Mouse (Mus musculus) large intestine, adult 2 months (tissue): ENCODE measurements around the gene 1500009C09Rik. TPM values are rescaled to one million over a fixed set of nuclear protein-coding genes. Genes with fewer than 3 reads are reported as not detected.

Experiments used
- DNase-seq: peaks from one replicate; pipeline ENCODE4 v3.0.0-alpha.2; 2012; ENCODE audit warnings: low read depth, low spot score
- WGBS: fragments of 180-500 bp; shearing (Covaris S2); methylation state at CpG from one replicate; pipeline ENCODE4 v1.1.7; 2018; 5-methylcytosine and 5-hydroxymethylcytosine counted together
- polyA plus RNA-seq: library from polyadenylated mRNA; depleted of rRNA; stranded (reverse); fragments of >200 nt; gene quantifications from 2 replicates; pipeline ENCODE4 v1.2.3, GENCODE M21; 2012

Gene 1500009C09Rik
- polyA plus RNA-seq, 1 experiment, result 0.22 TPM

DNA sequence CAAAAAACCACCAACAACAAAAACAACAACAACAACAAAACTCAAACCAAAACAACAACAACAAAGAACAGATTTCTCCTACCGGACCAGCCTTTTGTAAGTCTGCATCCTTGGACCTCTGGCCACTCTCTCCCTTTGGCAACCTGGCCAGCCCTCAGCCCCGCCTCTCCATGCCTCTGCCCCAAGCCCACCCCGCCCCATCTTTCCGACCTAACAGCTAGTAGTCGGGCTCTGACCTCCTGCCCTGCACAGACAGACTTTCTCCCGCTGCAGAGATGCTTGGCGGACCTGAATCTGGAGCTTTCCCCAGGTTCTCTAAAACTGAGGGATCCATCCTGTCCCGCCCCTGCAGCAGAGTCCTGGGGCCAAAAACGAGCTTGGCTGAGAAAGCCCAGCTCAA is 34.2 kb upstream of the 1500009C09Rik start:
- WGBS, result 35% methylated on average over 9 of the region's 9 CpGs

DNA sequence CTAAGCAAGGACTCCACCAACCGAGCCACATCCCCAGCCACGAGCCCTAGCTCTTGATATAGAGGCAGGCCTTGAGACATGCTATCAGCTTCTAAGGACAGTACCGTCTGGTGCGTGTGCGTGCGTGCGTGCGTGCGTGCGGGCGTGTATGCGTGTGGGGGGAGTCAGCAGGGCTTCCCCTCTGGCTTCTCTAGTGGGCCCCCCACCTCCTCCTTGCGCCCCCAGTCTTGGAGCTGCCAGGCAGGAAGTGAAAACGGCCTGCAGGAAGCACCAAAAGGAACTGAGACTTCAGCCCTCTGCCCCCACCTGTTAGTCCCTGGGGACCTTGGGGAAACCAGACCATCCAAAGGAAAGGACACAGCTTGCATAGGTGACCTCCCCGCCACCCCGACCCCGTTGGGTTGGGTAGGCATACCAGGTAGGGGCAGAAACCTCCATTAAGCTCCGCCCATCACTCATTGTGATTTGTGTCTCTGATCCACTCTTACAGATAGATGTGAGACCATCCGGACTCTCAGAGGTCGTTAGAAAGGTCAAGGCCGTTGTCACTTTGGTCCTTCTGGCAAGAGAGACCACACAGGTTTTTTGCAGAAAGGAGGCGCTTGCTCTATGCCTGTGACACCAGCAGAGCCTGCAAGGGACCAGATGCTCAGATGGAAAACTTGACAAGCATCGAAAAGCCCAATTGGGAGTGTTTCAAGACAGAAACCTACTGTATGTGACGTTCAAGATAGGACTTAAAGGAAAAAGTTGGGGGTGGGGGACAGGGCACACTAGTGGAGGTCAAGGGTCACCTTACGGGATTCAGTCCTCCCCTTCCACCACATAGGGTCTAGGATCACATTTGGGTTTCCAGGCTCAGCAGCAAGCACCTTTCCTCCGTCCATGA is 33.2 kb upstream of the 1500009C09Rik start:
- no peak for DNase-seq
- WGBS, result 70% methylated on average over 26 of the region's 26 CpGs

More for the DNA sequence above, 34.2 kb upstream of the 1500009C09Rik start:
- DNase-seq, result no peak

DNA sequence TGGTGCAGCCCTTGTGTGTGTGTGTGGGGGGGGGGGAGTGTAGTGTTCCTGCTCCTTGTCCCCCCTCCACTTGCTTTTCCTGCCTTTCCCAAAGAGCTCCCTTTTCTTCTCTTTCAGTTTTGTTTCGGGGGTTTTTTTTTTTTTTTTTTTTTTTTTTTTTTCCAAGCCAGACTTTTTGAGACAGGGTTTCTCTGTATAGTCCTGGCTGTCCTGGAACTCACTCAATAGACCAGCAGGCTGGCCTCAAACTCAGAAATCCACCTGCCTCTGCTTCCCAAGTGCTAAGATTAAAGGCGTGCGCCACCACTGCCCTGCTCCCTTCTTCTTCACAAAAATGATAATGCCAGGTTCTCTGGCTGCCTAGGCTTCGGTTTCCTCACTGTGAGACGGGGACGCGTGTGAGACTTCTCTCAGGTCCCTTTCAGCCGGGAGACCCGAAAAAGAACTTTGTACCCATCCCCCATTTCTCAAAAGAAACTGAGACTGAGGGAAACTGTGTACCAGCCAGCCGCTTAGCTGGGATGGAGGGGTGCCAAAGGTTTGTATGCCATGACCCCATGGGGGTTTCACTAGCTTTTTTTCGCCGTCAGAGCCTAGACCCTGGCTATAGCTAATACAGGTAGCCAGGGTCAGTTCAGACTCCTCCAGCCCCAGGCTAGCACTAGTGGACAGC is 32.1 kb upstream of the 1500009C09Rik start:
- 76% methylated on average over 11 of the region's 12 CpGs for WGBS
- DNase-seq, result no peak

DNA sequence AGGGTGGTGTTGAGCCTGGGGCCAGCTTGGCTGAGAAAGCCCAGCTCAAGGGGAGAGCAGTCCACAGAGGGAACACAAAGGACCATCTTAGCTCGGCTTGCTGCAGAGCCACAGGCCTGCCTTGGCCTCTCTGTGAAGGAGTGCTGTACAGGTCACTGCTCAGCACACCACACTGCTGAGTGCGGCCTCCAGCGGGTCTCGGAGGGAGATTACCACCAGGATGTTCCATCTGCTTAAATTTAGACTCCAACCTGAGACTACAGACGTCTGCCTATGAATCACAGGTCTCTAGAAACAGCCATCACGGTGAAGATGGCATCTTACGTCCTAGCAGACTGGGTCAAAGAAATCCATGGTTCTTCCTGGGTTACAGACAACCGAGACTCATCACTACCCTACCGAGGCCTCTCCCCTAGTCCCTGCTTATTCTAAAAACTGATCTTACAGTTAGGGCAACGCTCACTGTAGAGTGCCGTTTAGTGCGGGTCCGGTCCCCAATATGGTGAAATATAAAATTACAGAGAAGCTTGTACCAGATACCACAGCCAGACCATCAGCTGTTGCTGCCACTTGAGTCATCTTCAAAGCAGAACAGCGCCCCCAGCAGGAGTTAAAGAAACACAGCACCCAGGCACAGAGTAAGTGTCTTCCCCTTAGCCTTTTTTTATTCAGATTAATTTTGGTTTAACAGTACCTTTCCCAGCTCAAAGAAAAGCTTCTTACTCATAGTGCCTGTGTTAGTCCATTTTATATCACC is 30.9 kb upstream of the 1500009C09Rik start:
- DNase-seq, result no peak
- WGBS, result 75% methylated on average over 14 of the region's 14 CpGs

DNA sequence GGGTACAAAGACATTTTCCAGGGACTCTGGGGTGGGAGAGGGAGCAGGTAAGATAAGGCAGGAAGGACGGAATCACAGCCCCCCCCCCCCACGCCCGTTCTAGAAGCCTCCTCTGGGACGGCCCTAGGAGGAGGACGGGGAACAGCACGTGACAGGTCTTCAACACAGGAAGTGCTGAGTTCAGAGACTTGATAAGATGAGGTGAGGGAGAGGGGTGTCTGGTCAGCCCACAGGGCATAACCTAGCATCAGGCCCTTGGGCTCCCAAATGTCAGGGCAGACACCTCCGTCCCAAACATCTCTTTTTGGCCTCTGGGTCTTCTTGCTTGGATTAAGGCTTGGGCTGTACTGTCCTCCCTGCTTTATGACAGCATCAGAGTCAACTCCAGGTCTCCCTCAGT is 28.9 kb upstream of the 1500009C09Rik start:
- no peak for DNase-seq
- 28% methylated on average over 7 of the region's 7 CpGs for WGBS

DNA sequence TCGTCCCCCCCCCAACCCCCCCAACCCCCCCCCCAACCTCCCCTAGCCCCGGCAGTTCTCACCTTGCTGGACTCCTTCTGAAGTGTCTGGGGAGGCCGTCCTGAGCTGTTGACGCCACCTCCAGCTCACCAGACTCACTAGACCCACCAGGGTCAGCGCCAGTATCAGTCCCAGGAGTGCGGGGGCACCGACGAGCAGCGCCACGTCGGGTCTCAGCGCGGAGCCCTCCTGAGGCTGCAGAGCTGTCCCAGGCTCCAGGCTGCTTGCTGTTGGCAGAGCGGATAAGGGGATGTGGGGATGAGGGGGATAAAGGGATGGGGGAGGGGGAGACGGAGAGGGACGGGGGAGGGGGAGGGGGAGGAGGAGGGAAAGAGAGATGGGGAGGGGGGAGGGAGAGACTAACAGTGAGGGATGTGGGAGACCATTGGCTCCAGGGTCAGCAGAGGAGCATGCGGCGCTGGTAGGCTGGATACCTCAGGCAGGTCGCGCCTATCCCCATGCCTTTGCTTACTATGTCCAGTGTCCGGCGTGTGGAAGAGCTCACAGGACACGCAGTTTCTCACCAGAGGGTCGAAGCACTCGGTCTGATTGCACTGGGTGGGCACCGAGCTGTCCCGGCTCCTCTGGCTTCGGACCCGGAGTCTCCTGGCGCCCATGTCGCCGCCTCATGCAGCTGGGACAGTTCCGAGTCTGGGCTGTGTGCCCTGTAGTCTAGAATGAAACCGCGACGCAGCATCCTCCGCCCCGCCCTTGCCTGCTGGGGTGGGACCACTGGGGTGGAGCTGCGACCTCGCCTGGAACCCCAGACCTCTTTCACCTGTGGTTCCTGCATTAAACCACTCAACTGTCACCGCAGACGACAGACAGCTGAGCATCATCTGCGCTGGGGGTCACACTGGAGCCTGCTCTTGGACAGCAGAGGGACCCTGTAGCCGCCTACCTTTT is 28.3 kb upstream of the 1500009C09Rik start, which contains the start of gene Tnfrsf13c:
Gene Tnfrsf13c, minus strand, starts transcription at position 713 of the 945 bp plus-strand sequence.
- DNase-seq, result no peak

DNA sequence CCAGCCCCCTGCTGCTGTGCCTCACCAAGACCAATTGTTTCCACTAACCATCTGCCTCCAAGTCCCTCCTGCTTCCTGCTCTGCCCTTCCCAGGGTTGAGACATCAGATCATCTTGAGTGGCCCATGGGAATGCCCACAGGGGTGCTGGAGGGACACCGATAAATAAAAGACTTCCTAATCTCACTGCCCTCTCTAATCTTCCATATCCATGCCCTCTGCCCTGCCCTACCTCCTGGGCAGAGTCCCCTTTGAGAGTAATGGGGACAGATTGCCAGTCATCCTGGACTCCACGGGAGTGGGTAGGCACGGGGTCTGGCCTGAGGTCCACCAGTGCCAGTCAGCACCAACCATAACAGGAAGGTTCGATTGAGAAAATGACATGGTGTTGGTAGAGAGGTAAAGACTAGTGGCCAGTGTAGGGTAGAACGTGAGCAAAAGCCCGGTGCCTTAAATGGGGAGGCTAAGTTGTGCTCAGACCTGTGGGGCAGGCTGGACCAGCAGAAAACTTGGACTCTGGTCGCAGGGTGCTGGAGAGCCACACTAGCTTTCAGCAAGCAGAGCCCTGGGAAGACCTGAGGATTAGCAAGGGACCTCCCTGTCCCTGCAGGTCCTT is 27.5 kb upstream of the 1500009C09Rik start:
- WGBS, result 37% methylated on average over 7 of the region's 7 CpGs
- no peak for DNase-seq

More for the DNA sequence above, 28.3 kb upstream of the 1500009C09Rik start, which contains the start of gene Tnfrsf13c:
- 4% methylated on average over 44 of the region's 44 CpGs for WGBS

DNA sequence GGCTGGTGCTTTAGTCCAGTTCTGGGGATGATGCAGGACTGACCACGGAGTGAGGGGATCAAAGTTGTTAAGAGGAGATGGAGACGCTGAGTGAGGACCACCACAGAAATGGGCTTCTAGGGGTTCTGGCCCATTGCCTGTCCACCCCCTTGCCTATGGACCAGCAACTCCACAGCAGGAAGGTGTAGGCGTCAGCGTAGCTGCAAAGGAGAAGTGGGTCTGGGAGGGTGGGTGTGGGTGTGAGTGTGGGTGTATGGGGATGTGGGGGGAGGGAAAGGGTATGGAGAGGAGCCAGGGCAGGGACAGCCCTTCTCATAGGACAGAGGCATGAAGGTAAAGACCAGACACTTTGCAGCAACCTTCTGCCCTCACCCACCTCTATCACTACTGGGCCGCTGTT is 26.4 kb upstream of the 1500009C09Rik start:
- 90% methylated on average over 5 of the region's 5 CpGs for WGBS
- no peak for DNase-seq

DNA sequence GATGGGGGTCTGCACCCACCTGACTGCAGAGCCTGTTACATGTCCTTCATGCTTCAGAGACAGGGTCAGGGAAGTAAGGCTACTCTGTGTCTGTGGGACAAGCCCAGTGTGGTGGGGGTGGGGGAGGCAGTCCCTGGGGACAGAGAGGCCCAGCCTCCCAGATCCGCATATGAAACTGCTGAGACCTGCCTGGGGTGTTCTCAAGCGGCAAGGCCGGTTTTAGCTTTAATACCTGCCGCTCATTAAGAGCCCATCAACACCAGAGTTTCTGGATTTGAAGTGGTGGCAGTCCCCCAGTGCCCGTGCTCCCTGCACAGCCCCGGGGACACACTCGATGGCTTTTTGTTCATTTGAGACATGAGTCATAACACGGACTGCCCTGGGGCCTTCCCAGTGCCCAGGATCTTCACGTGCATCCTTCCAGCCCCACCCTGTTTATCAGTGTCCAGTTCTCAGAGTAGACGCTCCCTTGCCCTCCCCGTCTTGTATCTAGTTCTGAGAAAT is 22.6 kb upstream of the 1500009C09Rik start:
- WGBS, result 39% methylated on average over 11 of the region's 11 CpGs
- DNase-seq, result no peak

DNA sequence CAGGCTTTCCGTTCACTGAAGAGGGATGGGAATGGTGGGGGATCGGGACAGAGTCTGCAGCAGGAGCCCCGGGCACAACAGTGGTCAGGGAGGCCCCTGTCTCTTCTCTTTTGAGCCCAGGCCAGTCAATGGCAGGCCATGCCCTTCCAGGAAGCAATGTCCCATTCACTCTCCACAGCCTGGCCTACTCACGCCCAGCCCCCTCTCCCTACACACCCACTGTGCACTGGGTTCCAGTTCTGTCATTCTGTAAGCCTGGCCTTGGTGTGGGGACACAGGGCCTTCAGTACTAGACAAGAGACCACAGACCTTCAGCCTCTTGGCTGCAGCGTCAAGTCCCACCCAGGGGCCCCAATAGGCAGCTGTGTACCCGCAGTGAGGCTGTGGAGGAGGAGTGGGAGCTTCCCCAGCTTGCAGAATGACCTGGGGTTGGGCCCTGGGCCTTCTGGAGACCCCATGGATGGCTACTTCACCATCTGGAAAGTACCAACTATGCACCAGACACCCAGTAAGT is 22.0 kb upstream of the 1500009C09Rik start:
- no peak for DNase-seq
- WGBS, result 77% methylated on average over 6 of the region's 6 CpGs

DNA sequence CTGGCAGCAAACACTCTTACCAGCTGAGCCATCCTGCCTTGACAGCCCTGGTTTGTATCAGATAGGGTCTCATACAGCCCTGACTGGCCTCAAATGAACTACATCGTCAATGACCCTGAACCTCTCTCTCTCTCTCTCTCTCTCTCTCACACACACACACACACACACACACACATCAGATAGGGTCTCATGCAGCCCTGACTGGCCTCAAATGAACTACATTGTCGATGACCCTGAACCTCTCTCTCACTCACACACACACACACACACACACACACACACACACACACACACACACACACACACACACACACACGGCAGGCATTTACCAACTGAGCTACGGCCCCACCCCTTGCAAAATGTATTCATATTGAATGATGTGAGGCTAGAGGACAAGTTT is 21.1 kb upstream of the 1500009C09Rik start:
- DNase-seq, result no peak
- 57% methylated on average over 4 of the region's 4 CpGs for WGBS

DNA sequence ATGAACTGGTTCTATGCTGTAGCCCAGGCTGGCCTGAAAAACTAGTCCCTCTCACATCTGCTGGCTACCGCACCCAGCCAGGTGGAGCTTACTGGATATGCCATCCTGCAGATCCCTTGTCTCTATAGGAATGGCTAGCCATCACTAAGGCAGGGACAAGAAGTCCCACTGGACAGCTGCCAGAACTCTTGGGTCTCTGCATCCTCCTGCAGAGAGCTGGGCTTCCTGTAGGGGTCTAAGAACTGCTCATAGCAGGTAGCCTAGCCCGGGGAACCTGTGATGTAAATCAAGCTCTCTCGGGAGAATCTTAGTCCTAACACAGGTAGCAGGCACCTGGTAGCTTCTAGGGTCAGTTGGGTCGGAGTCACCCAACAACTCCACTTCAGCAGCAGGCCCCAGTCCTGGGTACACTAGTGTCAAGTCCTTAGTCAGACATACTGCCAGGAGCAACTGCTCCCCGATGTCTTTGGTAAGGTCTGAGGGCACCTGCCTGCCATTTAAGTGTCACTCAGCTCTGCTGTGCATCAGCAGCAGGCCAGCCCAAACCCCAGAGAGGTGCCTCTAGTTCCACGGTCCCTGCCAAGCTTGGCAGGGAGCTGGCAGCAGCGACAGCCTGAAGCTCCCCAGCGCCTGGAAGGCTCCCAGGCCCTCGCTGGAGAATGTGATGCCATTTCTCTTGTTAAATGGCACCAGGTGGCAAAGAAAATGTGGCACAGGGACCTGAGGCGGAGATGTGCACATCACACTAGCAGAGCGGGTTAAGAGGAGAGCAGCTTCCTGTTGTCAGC is 20.4 kb upstream of the 1500009C09Rik start:
- 57% methylated on average over 11 of the region's 11 CpGs for WGBS
- DNase-seq, result no peak

DNA sequence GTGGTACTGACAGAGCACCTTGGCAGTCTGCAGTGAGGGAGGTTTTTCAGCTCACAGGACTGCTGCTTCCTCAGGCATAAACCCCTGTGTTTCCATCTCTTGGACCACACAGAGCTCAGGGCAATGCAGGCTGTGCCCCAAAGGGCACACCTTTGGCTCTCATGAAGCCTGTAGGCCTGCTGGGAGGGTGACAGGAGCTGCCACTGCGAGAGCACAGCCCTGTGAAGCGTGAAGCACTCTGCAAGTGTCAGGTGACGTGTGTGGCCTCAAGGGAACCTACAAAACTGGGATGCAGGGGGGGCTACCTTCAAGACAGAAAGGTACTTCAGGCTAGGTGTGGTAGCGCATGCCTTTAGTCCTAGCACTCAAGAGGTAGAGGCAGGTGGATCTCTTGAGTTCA is 19.5 kb upstream of the 1500009C09Rik start:
- 84% methylated on average over 4 of the region's 4 CpGs for WGBS
- DNase-seq, result no peak

DNA sequence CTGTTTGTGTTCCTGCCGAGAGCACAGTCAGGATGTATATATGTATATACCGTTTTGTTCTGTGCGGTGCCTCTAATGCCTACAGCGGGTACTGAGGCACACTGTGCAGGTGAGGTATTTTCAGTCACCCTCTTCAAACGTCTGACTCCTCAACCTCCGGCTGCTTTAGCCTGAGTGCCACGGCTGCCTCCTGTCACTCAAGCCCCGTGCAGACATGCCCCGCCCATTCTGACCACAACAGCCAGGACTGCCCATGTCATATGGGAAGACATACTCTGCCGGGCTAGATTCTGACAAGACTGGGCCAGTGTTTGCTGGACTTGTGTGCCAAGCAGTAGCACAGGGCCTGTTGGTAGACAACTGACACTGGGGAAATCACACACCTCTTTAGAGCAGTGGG is 16.5 kb upstream of the 1500009C09Rik start:
- 70% methylated on average over 10 of the region's 10 CpGs for WGBS
- DNase-seq, result no peak

DNA sequence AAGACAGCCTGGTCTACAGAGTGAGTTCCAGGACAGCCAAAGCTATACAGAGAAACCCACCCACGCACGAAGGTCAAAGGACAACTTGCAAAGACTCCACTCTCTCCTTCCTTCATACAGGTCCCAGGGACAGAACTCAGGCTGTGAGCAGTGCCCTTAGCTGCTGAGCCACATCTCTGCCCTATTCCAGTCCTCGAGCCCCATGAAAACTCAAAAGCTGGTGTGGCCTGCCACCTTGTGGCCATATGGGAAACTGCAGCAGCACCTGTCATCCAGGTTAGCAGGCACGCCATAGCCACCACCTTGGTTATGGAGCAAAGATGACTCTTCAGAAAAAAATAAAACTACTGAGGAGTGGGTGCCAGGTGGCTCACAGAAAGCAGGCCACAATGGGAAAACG is 15.6 kb upstream of the 1500009C09Rik start:
- DNase-seq, result peak; percentile 57
- 14% methylated on average over 5 of the region's 5 CpGs for WGBS

DNA sequence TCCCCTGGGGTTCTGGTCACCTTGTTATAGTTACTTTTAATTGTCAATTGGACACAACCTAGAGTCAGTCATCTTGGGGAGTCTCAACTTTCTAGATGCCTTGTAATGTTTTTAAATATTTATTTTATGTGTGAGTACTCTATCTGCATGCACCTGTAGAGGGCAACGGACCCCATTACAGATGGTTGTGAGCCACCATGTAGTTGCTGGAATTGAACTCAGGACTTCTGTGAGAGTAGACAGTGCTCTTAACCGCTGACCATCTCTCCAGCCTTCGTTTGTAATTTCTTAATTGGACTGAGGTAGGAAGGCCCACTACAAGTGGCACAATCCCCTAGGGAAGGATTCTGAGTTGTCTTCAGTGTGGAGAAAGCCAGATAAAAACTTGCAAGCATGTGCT is 8.9 kb upstream of the 1500009C09Rik start:
- DNase-seq, result no peak
- WGBS, result 68% methylated on average over 3 of the region's 3 CpGs

DNA sequence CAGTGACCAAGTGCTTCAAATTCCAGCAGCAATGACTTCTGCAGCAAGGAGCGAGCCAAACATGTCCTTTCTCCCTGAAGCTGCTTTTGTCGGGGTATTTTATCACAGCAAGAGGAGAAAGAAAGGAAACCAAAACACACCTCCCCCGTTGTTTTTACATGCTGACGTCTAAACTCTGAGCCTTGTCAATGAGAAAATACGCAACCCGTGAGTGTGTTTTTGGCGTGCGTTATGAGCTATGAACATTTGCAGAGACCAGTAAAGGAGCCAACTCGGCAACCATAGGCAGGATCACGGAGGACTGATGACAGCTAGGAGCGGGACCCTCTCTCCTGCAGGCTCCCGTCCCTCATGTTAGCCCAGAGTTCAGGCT is 8.5 kb upstream of the 1500009C09Rik start:
- no peak for DNase-seq
- WGBS, result 3% methylated on average over 12 of the region's 12 CpGs
